Mouse (Mus musculus) testis, adult 2 months (tissue): Measurements from ENCODE around the gene Car11.

Experiments used
- CTCF ChIP-seq: fragments of 200-500 bp; IDR thresholded peaks from 2 replicates; pipeline ENCODE4 v1.5.1; 2012; ENCODE audit warnings: low read depth, mild to moderate bottlenecking, inconsistent platforms, low read length, moderate library complexity; ENCODE audit not compliant: control insufficient read depth, insufficient read depth, insufficient replicate concordance
- POLR2A ChIP-seq: fragments of 200-500 bp; IDR thresholded peaks from 2 replicates; pipeline ENCODE4 v1.6.1; 2012; ENCODE audit warnings: low read depth, mild to moderate bottlenecking, inconsistent platforms, low read length, moderate library complexity; ENCODE audit not compliant: control insufficient read depth

GRCm38 (mm10) chr7:45730727-45731431 lies 31.2 kb downstream of the Car11 start:
- TF ChIP-seq CTCF (peak; percentile 21; the same call in 1 of the 2 replicates), POLR2A (no peak)
